Mouse (Mus musculus) neural tube, embryonic 15.5 days (tissue): ENCODE measurements around the gene Ankrd9. TPM values are rescaled to one million over a fixed set of nuclear protein-coding genes. Genes with fewer than 3 reads are reported as not detected.

Experiments used
- ATAC-seq: fragments of 200-750 bp; cut with Nextera tagmentation; 2 replicates; pipeline ENCODE4 v1.8.0; 2017; ENCODE audit warnings: mild to moderate bottlenecking, moderate TSS enrichment, moderate library complexity; ENCODE audit not compliant: low FRiP score
- H3K27ac ChIP-seq: fragments of 300-500 bp; sonication (generic); replicated peaks from 2 replicates; pipeline ENCODE4 v1.5.1; 2015; ENCODE audit warnings: mild to moderate bottlenecking, inconsistent platforms
- H3K27me3 ChIP-seq: fragments of 300-500 bp; sonication (generic); replicated peaks from 2 replicates; pipeline ENCODE4 v1.6.1; 2015; ENCODE audit warnings: inconsistent platforms
- H3K36me3 ChIP-seq: fragments of 300-500 bp; sonication (generic); 2 replicates; pipeline ENCODE4 v1.6.1; 2015; ENCODE audit warnings: inconsistent platforms
- H3K4me1 ChIP-seq: fragments of 300-500 bp; sonication (generic); 2 replicates; pipeline ENCODE4 v1.6.1; 2015; ENCODE audit warnings: inconsistent platforms
- H3K4me2 ChIP-seq: fragments of 300-500 bp; sonication (generic); 2 replicates; pipeline ENCODE4 v1.6.1; 2015; ENCODE audit warnings: inconsistent platforms, mild to moderate bottlenecking, moderate library complexity
- H3K4me3 ChIP-seq: fragments of 300-500 bp; sonication (generic); replicated peaks from 2 replicates; pipeline ENCODE4 v1.5.1; 2015; ENCODE audit warnings: mild to moderate bottlenecking, inconsistent platforms
- H3K9ac ChIP-seq: fragments of 300-500 bp; sonication (generic); replicated peaks from 2 replicates; pipeline ENCODE4 v1.6.1; 2015; ENCODE audit warnings: mild to moderate bottlenecking, inconsistent platforms
- H3K9me3 ChIP-seq: fragments of 300-500 bp; sonication (generic); replicated peaks from 2 replicates; pipeline ENCODE4 v1.6.1; 2016; ENCODE audit warnings: inconsistent platforms
- WGBS: fragments of 180-500 bp; shearing (Covaris S2); methylation state at CpG from one replicate; pipeline ENCODE4 v1.1.7; 2015; ENCODE audit warnings: mixed read lengths; 5-methylcytosine and 5-hydroxymethylcytosine counted together
- polyA plus RNA-seq: library from polyadenylated mRNA; unstranded; fragments of >200 nt; fragmentation: Nextera tagmentation; extraction: Ambion mirVana; gene quantifications from 2 replicates; pipeline ENCODE4 v1.2.1, GENCODE M21; 2015

Ankrd9 gene
- polyA plus RNA-seq, 1 experiment from 2014 or later, result 12.6 TPM

DNA sequence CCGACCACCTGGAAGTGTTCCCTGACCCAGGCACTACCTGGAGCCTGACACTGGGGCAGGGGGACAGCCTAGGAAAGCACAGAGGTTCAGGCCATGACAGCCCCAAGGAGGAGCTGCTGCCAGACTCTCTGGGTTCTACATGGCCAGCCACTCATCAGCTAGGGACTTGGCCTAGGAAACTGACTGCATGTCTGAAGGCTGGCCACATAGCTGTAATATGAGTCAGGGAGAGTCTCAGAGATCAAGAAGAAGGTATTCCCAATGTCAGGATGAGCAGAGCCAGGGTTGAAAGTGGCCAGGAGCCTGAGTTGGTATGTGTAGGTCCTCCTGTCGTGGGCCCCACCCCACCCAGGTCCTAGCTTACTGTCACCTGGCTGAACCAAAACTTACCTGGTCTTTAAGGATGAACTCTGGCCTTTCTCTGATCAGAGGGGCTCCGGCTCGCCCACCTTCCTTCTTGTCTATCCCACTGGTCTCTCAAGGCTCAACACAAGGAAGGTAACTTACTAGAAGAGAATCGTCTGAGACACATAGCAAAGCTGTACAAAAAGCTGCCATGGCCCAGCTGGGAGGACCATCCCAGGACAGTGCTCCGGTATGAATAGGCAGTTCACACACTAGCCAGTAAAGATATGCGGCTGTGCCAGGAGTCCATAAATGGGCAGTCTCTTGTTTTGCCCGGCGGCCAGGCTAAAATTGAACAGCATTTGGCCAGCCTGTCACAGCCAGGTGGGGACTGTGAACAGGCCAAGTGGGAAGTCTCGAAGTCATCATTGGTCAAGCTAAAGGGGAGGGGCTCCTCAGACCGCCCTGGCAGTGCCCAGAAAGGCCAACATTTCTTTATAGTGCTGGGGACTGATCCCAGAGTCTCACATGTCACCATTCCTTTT lies 7.9 kb upstream of the Ankrd9 start:
- Histone ChIP-seq H3K4me2 (no peak overlapping the region), H3K4me3 (no peak overlapping the region), H3K4me1 (peaks cover 3% of the 10 kb centered on the region), H3K9me3 (no peaks in the 10 kb centered on the region), H3K27ac (no peak overlapping the region), H3K36me3 (no peaks in the 10 kb centered on the region), H3K27me3 (no peaks in the 10 kb centered on the region), H3K9ac (no peak overlapping the region)
- 79% methylated on average over 11 of the region's 11 CpGs for WGBS
- no peak for ATAC-seq

DNA sequence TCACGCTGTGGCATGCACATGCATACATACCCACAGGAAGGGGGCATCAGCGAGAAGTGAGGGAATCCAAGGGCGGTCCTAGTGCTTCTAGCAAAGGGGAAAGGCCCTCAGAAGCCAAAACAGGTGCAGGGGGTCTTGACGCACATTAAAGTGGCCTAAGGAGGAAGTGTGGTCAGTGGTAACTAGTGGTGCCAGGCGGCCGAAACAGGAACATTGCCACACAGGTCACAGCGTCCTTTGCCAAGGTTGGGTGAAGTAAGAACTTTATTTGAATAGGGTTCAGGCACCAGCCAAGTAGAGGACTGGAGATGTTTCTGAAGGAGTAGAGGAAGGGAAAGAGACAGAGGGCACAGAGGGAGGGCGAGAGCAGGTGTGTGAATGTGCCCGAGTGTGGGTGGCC lies 6.3 kb upstream of the Ankrd9 start:
- H3K27ac ChIP-seq, result no peak overlapping the region
- H3K9me3 ChIP-seq, result no peaks in the 10 kb centered on the region
- H3K4me3 ChIP-seq, result no peak overlapping the region
- H3K4me2 ChIP-seq, result no peak overlapping the region
- H3K36me3 ChIP-seq, result no peaks in the 10 kb centered on the region
- no peaks in the 10 kb centered on the region for H3K4me1 ChIP-seq
- ATAC-seq, result no peak
- H3K9ac ChIP-seq, result no peak overlapping the region
- H3K27me3 ChIP-seq, result no peaks in the 10 kb centered on the region; the same call in 1 of the 2 replicates
- WGBS, result 89% methylated on average over 9 of the region's 9 CpGs

DNA sequence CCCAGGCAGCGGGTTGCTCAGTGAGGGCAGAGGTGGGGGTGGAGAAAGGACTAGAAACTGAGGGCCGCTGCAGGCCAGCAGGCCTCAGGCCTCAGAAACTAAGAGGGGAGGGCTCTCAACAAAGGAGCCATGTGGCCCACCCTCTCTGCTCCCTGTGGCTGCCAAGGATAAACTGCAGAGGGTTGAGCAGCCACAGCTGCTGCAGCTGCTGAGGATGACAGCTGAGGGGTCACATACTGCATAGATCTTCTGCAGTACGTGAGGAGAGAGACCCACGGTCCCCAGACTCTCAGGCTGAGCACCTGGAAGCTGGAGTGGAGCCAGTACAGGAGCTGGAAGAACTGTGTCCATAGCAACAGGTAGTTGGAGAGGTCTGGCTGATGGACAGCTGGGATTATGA lies 5.8 kb upstream of the Ankrd9 start:
- Histone ChIP-seq H3K4me3 (no peak overlapping the region), H3K27ac (no peak overlapping the region), H3K27me3 (no peaks in the 10 kb centered on the region; the same call in 1 of the 2 replicates), H3K4me2 (no peak overlapping the region), H3K4me1 (no peaks in the 10 kb centered on the region), H3K36me3 (no peaks in the 10 kb centered on the region), H3K9me3 (no peaks in the 10 kb centered on the region), H3K9ac (no peak overlapping the region)
- ATAC-seq, result no peak
- 66% methylated on average over 4 of the region's 4 CpGs for WGBS

DNA sequence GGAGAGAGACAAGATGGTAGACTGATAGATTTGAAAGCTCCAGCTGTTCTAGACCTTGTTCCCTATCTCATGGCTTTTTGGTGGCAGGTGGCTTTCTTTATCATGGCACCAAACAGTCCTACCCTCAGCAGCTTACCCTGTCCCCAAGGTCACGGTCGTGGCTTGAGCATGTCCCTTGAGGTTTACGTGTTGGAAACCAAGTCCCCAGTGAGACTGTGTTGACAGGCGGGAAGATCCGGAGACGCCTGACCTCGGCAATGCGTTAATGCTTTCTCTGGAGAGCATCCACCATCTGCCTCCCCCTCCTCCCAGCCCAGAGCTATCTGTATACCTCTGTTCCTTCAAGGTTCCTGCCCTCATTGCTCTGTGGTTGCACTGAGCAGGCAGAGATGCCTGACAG lies 4.9 kb upstream of the Ankrd9 start:
- H3K4me3 ChIP-seq, result no peak overlapping the region
- H3K4me2 ChIP-seq, result no peak overlapping the region
- no peaks in the 10 kb centered on the region; the same call in 1 of the 2 replicates for H3K27me3 ChIP-seq
- ATAC-seq, result no peak
- no peak overlapping the region for H3K9ac ChIP-seq
- H3K4me1 ChIP-seq, result peaks cover 5% of the 10 kb centered on the region
- H3K27ac ChIP-seq, result no peak overlapping the region
- no peaks in the 10 kb centered on the region for H3K9me3 ChIP-seq
- 83% methylated on average over 8 of the region's 8 CpGs for WGBS
- no peaks in the 10 kb centered on the region for H3K36me3 ChIP-seq

DNA sequence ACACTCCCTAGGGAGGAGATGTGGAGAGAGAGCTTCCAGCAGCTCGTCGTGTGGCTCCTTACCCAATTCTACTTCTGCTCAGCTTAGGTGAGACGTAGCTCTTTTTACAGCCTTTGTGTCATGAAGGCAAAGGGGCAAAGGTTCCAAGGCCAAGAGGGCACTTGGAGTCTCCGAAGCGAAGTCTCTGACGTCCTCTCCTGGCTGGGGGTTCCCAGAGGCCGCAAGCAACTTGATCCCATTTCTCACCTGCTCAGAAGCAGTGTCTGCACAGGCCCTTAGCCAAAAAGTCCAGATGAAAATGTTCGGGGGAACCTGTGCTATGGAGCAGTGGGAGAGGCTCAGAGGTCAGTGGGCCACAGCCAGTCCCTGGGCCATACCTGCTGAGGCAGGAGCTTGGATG lies 4.2 kb upstream of the Ankrd9 start:
- WGBS, result 83% methylated on average over 8 of the region's 8 CpGs
- no peak overlapping the region for H3K9ac ChIP-seq
- no peak overlapping the region for H3K4me3 ChIP-seq
- H3K36me3 ChIP-seq, result no peaks in the 10 kb centered on the region
- H3K27ac ChIP-seq, result no peak overlapping the region
- peaks cover 9% of the 10 kb centered on the region for H3K4me1 ChIP-seq
- H3K27me3 ChIP-seq, result no peaks in the 10 kb centered on the region; the same call in 1 of the 2 replicates
- no peak for ATAC-seq
- H3K9me3 ChIP-seq, result no peaks in the 10 kb centered on the region
- no peak overlapping the region for H3K4me2 ChIP-seq

DNA sequence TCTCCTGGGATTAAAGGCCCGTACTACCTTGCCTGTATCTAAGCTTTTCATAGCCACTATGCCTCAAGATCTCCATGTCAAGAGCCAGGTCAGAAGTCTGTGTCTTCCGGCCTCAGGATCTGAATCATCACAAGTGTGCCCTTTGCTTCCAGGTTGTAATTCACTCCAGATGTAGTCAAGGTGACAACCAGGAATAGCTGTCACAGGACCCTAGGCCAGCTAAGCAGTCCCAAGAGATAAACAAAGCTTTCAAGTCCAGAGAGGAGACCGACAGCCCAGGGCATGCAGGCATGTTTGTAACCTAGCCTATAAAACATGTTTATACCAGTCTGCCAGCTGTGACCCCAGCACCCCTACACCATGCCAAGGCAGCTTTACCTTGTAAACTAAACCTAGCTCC lies 2.9 kb upstream of the Ankrd9 start:
- Histone ChIP-seq H3K4me2 (no peak overlapping the region), H3K36me3 (peaks cover 3% of the 10 kb centered on the region; the same call in 1 of the 2 replicates)
- 86% methylated on average over 3 of the region's 3 CpGs for WGBS

DNA sequence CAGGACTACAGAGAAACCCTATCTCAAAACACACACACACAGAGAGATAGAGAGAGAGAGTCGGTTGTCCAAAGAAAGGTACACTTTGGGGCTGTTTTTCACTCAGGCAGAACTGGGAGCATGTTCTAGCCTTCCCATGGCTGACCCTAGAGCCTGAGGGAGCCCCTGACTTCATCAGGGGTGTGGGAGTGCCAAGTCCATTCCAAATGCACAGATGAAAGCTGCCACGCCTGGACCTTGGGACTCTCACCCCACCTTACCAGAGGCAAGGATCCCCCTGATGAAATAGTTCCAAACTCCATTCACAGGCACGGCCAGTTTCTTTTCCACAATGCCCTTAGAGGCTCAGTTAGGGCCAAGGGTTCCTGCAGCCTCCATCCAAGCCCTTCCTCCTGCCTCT lies 968 bp upstream of the Ankrd9 start:
- ATAC-seq, result no peak
- Histone ChIP-seq H3K4me3 (no peak overlapping the region), H3K4me1 (peaks cover 16% of the 10 kb centered on the region), H3K36me3 (peaks cover 9% of the 10 kb centered on the region; the same call in 1 of the 2 replicates), H3K9me3 (no peaks in the 10 kb centered on the region), H3K9ac (no peak overlapping the region), H3K27ac (no peak overlapping the region), H3K27me3 (no peaks in the 10 kb centered on the region; the same call in 1 of the 2 replicates), H3K4me2 (no peak overlapping the region)
- 82% methylated on average over 3 of the region's 3 CpGs for WGBS

More for the DNA sequence above, 2.9 kb upstream of the Ankrd9 start:
- Histone ChIP-seq H3K9me3 (no peaks in the 10 kb centered on the region), H3K27ac (no peak overlapping the region), H3K4me1 (peaks cover 16% of the 10 kb centered on the region), H3K9ac (no peak overlapping the region), H3K27me3 (no peaks in the 10 kb centered on the region; the same call in 1 of the 2 replicates), H3K4me3 (no peak overlapping the region)
- no peak for ATAC-seq

DNA sequence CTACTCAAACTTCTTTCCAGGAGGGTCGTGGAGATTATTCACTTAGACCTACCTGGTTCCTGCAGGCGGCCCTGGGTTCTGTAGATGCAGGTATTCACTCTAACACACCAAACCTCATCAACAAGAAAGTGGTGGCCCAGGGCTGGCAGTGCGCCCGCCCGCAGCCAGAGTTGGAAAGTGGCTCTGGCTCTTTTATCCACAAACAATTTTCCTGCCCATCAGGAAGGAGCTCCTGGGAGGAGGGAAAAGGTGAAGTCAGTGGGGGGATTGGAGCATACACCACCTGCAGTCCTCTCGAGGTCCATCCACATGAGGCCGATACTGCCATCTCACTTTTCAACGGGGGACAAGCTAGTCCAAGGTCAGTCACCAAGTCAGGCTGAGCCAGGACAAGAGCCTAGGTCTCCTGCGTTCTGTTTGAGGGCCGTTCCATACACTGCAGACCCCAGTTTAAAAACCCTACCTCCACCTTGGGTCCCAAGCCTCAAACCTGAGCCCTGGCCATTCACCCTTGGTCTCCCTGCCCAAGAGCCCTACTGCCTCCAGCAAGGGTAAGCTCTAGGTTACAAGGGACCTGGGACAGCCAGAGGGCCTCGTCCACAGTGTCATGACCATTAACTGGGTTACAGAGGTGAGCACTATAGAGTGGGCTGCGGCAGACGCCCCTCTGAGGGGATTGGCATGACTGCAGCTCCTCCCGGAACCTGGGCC lies 789 bp downstream of the Ankrd9 start:
- ATAC-seq, result no peak; the same call in 1 of the 2 replicates
- Histone ChIP-seq H3K4me1 (peaks cover 16% of the 10 kb centered on the region), H3K27ac (peak overlapping the region; percentile 70; the same call in 1 of the 2 replicates), H3K4me2 (peak overlapping the region; percentile 89), H3K9me3 (no peaks in the 10 kb centered on the region), H3K4me3 (peak overlapping the region; percentile 86), H3K36me3 (peaks cover 15% of the 10 kb centered on the region; the same call in 1 of the 2 replicates), H3K9ac (peak overlapping the region; percentile 76), H3K27me3 (no peaks in the 10 kb centered on the region; the same call in 1 of the 2 replicates)
- 43% methylated on average over 14 of the region's 14 CpGs for WGBS

DNA sequence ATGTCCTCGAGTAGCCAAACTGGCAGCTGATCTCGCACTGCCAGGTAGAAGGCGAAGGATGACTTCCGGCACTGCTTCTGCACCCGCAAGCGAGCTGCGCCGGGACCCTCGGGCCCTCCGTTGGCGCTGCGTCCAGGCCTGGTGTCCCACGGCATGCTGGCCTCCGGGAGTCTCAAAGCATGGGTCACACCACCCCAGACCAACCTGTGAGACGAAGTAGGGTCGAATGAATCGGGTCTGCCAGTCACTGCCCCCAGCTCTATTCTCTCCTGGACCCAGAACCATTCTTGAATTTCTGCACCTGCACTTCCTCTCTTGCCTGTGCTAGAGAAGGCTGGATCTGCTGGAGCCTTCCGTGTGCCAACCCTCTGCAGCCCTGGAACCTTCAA lies 1.5 kb downstream of the Ankrd9 start:
- WGBS, result 95% methylated on average over 18 of the region's 18 CpGs
- Histone ChIP-seq H3K4me1 (peaks cover 16% of the 10 kb centered on the region), H3K36me3 (peaks cover 20% of the 10 kb centered on the region; the same call in 1 of the 2 replicates), H3K4me2 (peak overlapping the region; percentile 89; the same call in 1 of the 2 replicates), H3K27me3 (no peaks in the 10 kb centered on the region; the same call in 1 of the 2 replicates), H3K27ac (no peak overlapping the region), H3K9me3 (no peaks in the 10 kb centered on the region), H3K4me3 (0 out of 2 replicates have a peak overlapping the region, but pooled peaks have one; percentile 86), H3K9ac (no peak overlapping the region)
- ATAC-seq, result no peak

DNA sequence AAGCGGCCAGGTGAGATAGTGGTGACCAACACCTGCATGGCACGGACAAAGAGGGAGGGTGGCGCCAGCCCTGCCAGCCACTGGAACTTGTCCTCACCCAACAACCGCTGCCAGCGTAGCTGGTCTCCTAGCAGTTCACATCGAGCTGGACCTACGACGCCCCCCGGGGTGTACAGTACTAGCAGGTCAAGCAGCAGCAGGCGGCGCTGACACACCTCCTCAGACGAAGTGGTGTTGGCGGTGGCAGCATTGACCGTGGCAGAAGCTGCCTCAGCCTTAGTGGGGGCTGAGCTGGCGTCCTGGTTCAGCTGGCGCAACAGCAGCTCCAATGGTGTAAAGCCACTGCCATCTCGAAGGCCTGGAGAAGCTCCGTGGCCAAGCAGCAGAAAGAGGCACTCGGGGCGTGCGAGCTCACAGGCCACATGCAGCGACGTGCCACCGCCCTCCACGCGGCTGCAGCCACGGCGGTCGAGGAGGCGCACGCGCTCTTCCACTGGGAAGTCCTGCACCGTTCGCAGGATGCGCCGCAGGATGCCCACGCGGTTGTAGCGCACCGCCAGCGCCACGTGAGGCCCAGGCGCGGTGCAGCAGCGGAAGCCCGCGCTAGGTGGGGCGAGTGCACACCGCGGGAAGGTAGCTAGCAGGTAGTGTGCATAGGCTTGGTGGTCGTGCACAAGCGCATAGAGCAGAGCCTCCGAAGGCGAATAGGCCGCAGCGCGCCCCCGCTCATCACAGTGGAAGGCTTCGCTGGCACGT lies 2.1 kb downstream of the Ankrd9 start:
- Histone ChIP-seq H3K4me2 (no peak overlapping the region), H3K4me1 (peaks cover 16% of the 10 kb centered on the region), H3K4me3 (no peak overlapping the region), H3K36me3 (peaks cover 20% of the 10 kb centered on the region; the same call in 1 of the 2 replicates), H3K9me3 (no peaks in the 10 kb centered on the region), H3K9ac (no peak overlapping the region), H3K27me3 (no peaks in the 10 kb centered on the region; the same call in 1 of the 2 replicates), H3K27ac (no peak overlapping the region)
- no peak for ATAC-seq
- WGBS, result 96% methylated on average over 60 of the region's 60 CpGs

DNA sequence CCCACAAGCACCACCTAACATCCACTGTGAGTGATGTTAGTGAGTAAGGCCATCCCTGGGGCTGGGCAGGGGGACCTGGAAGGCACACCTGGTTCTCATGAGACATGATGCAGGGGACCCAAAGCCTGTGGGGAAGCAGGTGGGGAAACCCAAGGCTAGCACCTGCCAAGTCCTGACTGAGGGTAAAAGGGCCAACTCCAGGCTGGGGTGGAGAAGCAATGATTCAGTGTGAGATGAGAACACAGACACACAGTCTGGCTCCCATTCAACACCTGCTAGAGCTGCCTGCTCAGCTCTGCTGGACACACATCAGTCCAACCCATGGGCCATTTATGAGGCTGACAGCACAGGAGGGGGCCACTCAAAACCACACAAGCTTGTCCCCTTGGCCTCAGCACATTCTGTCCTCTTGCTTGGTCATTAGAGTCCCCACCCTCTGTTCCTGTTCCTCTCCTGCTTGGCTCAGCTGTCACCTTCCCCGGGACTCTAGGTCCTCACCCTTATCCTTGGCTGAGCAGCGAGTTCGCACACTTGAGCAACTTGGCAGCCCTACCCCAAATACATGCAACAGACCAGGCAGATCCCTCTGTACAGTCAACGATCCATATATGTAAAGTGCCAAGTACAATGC lies 2.9 kb downstream of the Ankrd9 start:
- WGBS, result 86% methylated on average over 4 of the region's 4 CpGs
- no peak overlapping the region for H3K4me3 ChIP-seq
- H3K27ac ChIP-seq, result no peak overlapping the region
- peaks cover 16% of the 10 kb centered on the region for H3K4me1 ChIP-seq
- ATAC-seq, result no peak
- no peak overlapping the region for H3K4me2 ChIP-seq
- H3K9me3 ChIP-seq, result no peaks in the 10 kb centered on the region
- no peaks in the 10 kb centered on the region; the same call in 1 of the 2 replicates for H3K27me3 ChIP-seq
- peaks cover 20% of the 10 kb centered on the region; the same call in 1 of the 2 replicates for H3K36me3 ChIP-seq
- H3K9ac ChIP-seq, result no peak overlapping the region
